In genomic region chr14:101613206-101613605, GRCm38 (mm10) we compare ENCODE assay signal across 29 mouse cellular contexts. TPM values are rescaled to one million over a fixed set of nuclear protein-coding genes. Genes with fewer than 3 reads are reported as not detected.
A peak's percentile ranks its signal among the peaks of the same experiment; 100 is the strongest.
DNase-seq lines count a peak whose midpoint lies in the region; TF ChIP-seq lines count a peak whose summit lies in the region.
"Had no signal": no experiment of that assay in that cellular context is flagged by ENCODE, and none has a peak within 500 bp of the region (broad histone marks: within the 10 kb centered on the region; RNA-seq: fewer than 3 reads in every experiment).

No protein-coding gene starts in this region.

- intact Hi-C loops in left cerebral cortex, adult 2 months (cut with DNase I), result no loop called here

- 57% methylated on average over 1 of the region's 1 CpGs for WGBS in heart, embryonic 10.5 days

- H3K4me3 ChIP-seq in heart, embryonic 10.5 days, result no peak overlapping the region
- H3K4me3 ChIP-seq in left cerebral cortex, adult 2 months, result no peak overlapping the region
- H3K4me3 ChIP-seq: erythroblast, embryonic 14.5 days; gastrocnemius, adult 2 months; heart, embryonic 12.5 days; limb, embryonic 10.5 days; limb, embryonic 15.5 days; liver, embryonic 13.5 days; megakaryocyte, embryonic 14.5 days; midbrain, embryonic 12.5 days had no signal

- DNase-seq in retina, postnatal 1 day, result peak; percentile 16
- no peak for DNase-seq in retina, embryonic 14.5 days (ENCODE audit: low spot score)
- peak; percentile 14 for DNase-seq in NIH3T3 (ENCODE audit: low read depth)
- peak; percentile 30 for DNase-seq in fat pad, adult 2 months (ENCODE audit: extremely low read depth, low read depth, low spot score)
- DNase-seq in heart, embryonic 10.5 days (ENCODE audit: low spot score), result no peak
- DNase-seq in left cerebral cortex, adult 2 months (ENCODE audit: extremely low spot score in 1 of 2, low spot score in 2 of 2), result no peak
- no peak for DNase-seq in adrenal gland, adult (ENCODE audit: inconsistent age in 2 of 2, low spot score in 1 of 2)
- DNase-seq: adrenal gland, adult 8-10 months; cerebellum, adult 11-12 months; cerebellum, adult 9-11 months; gastrocnemius, adult 2 months; gastrocnemius, postnatal 36 days; heart, adult 18-20 months; kidney, adult 9 months; kidney, postnatal 10 days; layer of hippocampus, postnatal 36 days; liver, embryonic 13.5 days; lung, adult 18-20 months; lung, postnatal 4 days; right cerebral cortex, postnatal 25 days; spleen, adult 18-20 months had no signal

- H3K9me3 ChIP-seq in heart, embryonic 10.5 days, result no peaks in the 10 kb centered on the region
- H3K9me3 ChIP-seq: heart, embryonic 12.5 days; limb, embryonic 10.5 days; limb, embryonic 15.5 days; liver, embryonic 13.5 days; megakaryocyte, embryonic 14.5 days; midbrain, embryonic 12.5 days had no signal

- no peaks in the 10 kb centered on the region for H3K36me3 ChIP-seq in heart, embryonic 10.5 days
- H3K36me3 ChIP-seq: heart, embryonic 12.5 days; limb, embryonic 10.5 days; limb, embryonic 15.5 days; liver, embryonic 13.5 days; midbrain, embryonic 12.5 days had no signal

- 0 out of 2 replicates have a peak, but pooled peaks cover 5% of the 10 kb centered on the region for H3K4me1 ChIP-seq in heart, embryonic 10.5 days
- H3K4me1 ChIP-seq: midbrain, embryonic 12.5 days had no signal

- no peak overlapping the region for H3K27ac ChIP-seq in heart, embryonic 10.5 days
- H3K27ac ChIP-seq in left cerebral cortex, adult 2 months, result no peak overlapping the region
- H3K27ac ChIP-seq: gastrocnemius, adult 2 months; hindbrain, embryonic 14.5 days; limb, embryonic 10.5 days; limb, embryonic 15.5 days; liver, embryonic 13.5 days; midbrain, embryonic 12.5 days had no signal

- no peaks in the 10 kb centered on the region for H3K27me3 ChIP-seq in heart, embryonic 10.5 days (ENCODE audit: insufficient read depth, poor library complexity, severe bottlenecking)
- H3K27me3 ChIP-seq: heart, embryonic 12.5 days; limb, embryonic 15.5 days; megakaryocyte, embryonic 14.5 days; Patski had no signal

- TF ChIP-seq CTCF in left cerebral cortex, adult 2 months (IDR thresholded peaks at IDR 0.05), result no peak

RNA-seq across cellular contexts. Expression of gene Tbc1d4, which starts 4.2 kb away (rescaled TPM):
- 13.7 and 20.4 TPM in 2 replicates for polyA plus RNA-seq in heart, embryonic 10.5 days (2016; fragmentation: Nextera tagmentation; extraction: Ambion mirVana)
- total RNA-seq in left cerebral cortex, adult 2 months (2021), result 10 to 100 TPM; 10.6 to 11.3 TPM

RNA-seq across cellular contexts. Expression of gene Commd6, which starts 27.3 kb away (rescaled TPM):
- 83.6 and 84.6 TPM in 2 replicates for polyA plus RNA-seq in heart, embryonic 10.5 days (2016; fragmentation: Nextera tagmentation; extraction: Ambion mirVana)
- total RNA-seq in left cerebral cortex, adult 2 months (2021), result 10 to 100 TPM; 54.5 to 59.7 TPM

RNA-seq across cellular contexts. Expression of gene Uchl3, which starts 40.6 kb away (rescaled TPM):
- 128 and 157 TPM in 2 replicates for polyA plus RNA-seq in heart, embryonic 10.5 days (2016; fragmentation: Nextera tagmentation; extraction: Ambion mirVana)
- 10 to 100 TPM; 37.5 to 40.1 TPM for total RNA-seq in left cerebral cortex, adult 2 months (2021)

Comparison
In these comparisons a context has a peak if more than half of its experiments do, and no peak if none do; other contexts are left out.
1. DNase-seq: peak in retina, postnatal 1 day (single experiment), NIH3T3 (single experiment) and fat pad, adult 2 months (single experiment); none in retina, embryonic 14.5 days (single experiment), heart, embryonic 10.5 days (single experiment), left cerebral cortex, adult 2 months (0 of 2) and adrenal gland, adult (0 of 2).